Mouse (Mus musculus) v-Abl transformed pro-B cells (cell line): ENCODE measurements at regions not wholly inside any gene's neighbourhood (a gene's known extent, or its start where the extent isn't known, plus 50 kb on each side); places are given as distances from the start of the nearest gene placed in this dataset.

ENCODE experiments used
- in situ Hi-C, 2 experiments: fragments of 400-800 bp; cut with MboI; formaldehyde crosslinking; loops; one replicate each; pipeline ENCODE4 v1.15.1; 2025; ENCODE audit not compliant: unreplicated experiment in 2 of 2

DNA sequence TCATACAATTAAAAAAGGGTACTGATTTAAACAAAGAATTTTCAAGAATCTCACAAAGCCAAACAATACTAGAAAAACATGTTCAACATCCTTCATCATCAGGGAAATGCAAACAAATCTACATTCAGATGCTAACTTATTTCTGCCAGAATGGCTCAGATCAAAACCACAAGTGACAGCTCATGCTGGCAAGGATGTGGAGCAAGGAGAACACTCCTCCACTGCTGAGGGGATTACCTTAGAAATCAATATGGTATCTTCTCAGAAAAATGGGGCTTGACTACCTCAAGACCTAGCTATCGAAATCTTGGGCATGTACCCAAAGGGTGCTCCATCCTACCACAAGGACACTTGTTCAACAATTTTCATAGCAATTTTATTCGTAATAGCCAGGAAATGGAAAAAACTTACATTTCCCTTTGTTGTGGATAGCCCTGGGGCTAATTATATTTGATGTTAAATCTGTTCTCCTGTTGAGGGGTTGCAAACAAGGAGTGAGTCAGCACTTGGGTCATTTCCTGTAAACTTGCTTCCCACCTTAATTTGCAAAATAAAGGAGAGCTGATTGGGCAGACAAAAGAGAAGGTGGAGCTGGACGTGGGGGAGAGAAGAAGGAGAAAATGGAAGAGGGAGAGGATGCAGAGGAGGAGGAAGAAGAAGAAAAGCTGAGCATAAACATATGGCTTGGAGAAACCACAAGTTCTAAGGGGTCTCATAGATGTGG is 113.3 kb upstream of the B430305J03Rik start:
- in situ Hi-C loops, result no loop called here

DNA sequence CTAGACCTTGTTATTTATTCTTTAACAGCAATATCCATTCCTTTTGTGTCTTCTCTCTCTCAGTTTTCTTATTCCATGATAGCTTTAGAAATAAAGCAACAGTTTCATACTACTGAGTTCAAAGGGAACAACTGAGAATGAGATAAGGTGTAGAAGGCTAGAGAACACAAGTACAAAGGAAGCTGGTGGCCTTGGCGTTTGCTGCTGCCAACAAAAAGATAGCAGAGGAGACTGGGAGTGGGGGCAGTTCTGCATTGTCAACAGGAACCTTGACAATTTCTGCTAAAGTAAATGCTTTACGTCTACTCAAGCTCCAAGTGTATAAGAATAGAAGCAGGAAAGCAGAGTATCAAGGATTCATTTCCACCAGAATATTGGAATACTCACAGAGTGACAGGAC is 109.3 kb upstream of the B430305J03Rik start:
- in situ Hi-C loops, result no loop called here

DNA sequence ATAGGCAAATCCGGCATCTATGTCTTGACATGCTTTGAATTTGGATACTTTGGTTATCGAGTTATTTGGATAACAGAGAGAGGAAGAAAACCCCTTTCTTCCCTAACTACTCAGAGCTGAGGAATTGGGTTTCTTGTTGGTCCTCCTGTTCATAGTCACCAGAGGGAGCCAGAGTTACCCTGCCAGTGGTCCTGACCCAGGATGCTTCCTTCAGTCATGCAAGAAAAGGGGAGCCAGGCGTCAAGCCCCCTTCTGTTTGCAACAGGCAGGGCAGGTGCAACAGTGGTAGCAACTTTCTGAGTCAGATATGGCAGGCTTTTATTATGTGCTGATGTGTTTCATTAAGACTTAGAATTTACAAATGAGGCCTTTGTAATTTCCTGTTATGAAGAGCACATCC is 101.4 kb upstream of the B430305J03Rik start:
- in situ Hi-C loops, result no loop called here

DNA sequence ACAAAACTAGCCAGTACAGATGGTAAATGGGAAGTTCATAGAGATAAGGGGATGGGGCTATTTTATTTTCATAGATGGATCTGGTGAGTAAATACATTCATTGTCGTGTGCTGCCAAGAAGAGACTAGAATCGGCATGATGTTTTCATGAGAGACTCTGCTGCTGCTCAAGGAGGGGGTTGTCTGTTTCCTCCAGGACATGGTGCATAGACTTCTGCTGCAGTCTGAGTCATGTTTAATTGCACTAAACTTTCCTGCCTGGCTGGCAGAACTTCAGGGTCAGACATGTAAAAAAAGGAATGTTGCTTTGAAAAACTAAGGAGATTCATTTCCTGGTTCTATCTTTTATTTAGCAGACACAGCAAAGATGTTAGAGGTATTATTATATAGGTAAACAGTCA is 100.9 kb upstream of the B430305J03Rik start:
- in situ Hi-C loops, result no loop called here

DNA sequence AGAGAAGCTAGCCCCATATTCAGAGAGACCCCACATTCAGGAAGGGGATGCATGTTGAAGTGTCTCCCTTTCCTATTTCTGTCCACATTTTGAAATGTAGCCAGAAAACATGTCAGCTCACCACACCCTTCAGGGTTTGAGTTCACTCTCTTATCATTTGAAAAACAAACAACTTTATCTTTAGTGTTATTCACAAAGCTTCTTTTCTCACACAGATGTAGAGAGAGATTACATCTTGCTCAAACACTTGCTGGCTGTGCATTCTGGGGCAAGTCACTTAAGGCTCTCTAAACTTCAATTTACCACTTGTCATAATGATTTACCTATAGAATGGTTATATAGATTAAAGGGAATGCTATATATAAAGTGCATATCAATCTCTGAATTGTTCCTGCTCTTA is 94.3 kb upstream of the B430305J03Rik start:
- in situ Hi-C loops, result no loop called here

DNA sequence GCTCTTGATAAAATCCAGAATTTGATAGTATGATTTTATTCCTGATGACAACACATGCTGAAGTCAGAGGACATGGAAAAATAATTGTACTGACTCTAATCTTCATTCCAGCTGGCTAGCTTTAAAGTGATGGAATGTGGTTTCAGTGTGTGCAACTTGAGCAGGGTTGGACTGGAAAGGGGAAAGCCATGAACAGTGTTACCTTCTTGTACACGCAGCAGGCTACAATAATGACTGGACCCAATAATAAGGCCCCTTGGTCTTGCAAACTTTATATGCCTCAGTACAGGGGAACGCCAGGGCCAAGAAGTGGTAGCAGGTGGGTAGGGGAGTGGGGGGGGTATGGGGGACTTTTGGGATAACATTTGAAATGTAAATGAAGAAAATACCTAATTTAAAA is 90.8 kb upstream of the B430305J03Rik start:
- in situ Hi-C loops, result no loop called here

DNA sequence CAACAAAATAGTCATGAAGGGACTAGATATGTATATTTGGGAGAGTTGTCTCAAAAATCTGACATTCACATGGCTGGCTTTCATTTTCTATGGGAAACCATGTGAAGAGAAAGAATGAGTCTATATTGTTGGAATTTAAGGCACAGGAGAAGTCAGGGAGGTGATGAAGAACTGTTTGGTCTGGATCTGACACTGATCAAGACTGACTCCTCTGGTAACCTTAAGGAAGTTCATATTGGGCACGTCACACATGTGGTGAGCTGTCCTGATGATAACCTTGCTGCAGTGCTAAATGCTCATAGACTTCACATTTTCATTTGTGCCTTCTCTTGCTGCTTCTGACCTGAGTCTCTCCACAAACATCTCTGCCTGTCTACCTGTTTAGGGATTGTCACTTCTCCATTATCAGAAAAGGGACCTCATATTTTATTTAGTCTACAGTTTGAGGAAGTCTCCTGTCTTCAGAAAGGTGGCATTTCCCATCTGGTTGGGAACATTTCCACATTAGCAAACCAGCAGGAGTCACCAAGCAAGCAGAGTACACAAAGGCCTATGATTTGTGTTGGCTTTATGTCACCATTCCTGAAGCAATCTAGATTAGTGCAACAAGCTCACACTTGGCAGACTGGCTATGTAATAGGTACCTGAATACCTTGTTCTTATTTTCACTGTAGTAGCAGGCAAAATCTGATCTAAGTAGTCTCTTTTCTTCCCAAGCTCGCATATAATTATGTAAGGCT is 76.4 kb upstream of the B430305J03Rik start:
- in situ Hi-C loops, result no loop called here

DNA sequence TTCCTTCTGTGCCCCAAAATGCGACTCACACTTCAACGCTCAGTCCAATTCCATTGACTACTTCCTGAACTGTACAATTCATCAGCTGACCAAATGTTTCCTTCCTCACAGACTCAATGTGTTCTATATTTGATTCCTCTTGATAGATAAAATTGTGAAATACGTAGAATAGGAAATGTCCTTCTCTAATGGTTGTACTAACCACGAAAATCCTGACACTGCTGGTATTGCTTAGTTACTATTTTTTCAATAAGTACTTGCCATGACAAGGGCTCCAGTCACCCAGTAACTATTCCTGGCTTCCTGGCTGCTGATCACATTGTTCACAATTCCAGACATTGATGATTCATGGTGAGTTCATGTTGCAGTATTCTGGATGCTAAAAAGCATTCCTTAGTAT is 75.7 kb upstream of the B430305J03Rik start:
- in situ Hi-C loops, result no loop called here

DNA sequence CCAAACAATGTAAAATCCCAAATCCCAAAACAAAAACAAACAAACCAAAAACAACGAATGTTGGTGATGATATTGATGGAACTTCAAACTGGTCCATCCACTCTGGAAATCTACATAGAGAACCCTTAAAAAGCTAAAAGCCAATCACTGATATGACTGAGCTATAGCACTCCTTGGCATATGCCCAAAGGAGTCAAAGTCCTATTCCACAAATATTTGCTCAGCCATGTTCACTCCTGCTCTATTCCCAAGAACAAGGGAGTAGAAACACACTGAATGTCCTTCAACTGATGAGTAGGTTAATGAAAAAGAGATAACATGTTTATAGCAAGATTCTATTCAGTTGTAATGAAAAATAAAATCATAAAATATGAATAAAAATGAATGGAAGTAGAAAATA is 63.0 kb upstream of the B430305J03Rik start:
- in situ Hi-C loops, result no loop called here

DNA sequence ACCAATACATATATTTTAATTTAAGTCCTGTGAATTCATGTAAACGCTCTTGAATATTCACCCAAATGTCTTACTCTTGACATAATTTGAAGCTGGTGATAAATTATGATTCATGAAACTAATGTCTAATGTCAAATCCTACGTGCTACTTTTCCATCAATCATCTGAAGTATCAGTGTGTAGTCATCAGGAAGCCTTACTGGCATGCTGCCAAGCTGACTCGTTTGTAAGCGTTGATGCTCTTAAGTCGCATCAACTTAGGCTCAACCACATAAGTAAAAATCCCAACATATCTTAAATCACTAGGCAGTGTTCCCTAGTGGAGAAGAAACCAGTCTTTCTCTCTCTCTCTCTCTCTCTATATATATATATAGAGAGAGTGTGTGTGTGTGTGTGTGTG is 58.2 kb upstream of the B430305J03Rik start:
- in situ Hi-C loops, result no loop called here

DNA sequence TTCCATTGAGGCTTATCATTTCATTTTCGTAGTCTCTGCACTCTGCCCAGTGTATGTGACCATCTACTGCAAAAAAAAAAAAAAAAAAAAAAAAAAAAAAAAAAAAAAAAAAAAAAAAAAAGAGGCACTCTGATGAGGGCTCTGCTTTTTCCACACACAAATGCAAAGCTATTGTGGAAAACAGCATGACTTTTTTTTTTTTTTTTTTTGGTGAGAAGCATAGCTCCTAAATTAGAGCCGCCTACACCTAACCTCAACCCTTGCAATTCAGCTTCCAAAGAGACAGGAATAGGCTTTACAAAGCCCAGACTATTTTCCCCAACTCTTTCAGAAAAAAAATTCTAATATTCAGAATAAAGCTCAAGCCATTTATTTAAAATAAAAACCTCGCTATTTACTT is 54.0 kb upstream of the B430305J03Rik start:
- in situ Hi-C loops, result no loop called here

DNA sequence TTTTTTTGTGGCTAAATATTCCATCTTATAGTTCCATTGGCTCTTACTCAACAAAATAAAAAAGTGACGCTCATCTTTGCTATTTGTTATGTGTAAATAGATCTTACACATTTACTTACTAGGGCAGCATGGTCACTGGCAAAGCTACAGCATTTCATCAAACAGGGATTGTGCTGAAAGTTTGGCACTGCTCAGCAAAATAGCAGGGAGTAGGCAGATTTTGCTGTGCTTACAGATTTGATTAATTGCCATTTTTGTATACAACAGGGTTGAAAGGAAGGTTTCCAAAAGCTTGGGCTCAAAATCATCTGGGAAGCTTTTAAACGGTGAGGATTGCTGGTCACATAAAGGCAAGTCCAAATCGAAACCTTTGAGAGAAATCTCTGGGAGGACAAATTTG is 52.3 kb upstream of the B430305J03Rik start:
- in situ Hi-C loops, result no loop called here
